Mouse (Mus musculus) small intestine, adult 2 months (tissue): ENCODE results near the gene Gpx7.

Source experiments
- CTCF ChIP-seq: fragments of 200-500 bp; IDR thresholded peaks from 2 replicates; pipeline ENCODE4 v1.5.1; 2012; ENCODE audit warnings: low read depth, mild to moderate bottlenecking, control low read depth, inconsistent platforms, low read length, moderate library complexity, mixed read lengths; ENCODE audit not compliant: insufficient replicate concordance, insufficient read length; ENCODE audit errors: extremely low read depth
- POLR2A ChIP-seq: fragments of 200-500 bp; IDR thresholded peaks from 2 replicates; pipeline ENCODE4 v1.6.1; 2012; ENCODE audit warnings: low read depth, mild to moderate bottlenecking, control low read depth, inconsistent platforms, low read length, moderate library complexity

GRCm38 (mm10) chr4:108427719-108428340 lies 21.1 kb upstream of the Gpx7 start:
- TF ChIP-seq CTCF (no peak), POLR2A (no peak)
